Mouse (Mus musculus): ENCODE results near the gene Cacna2d4.
"Not testable (repeated sequence)": the region's sequence is repeated elsewhere in the genome, so short reads cannot be mapped to it uniquely, and the experiment has no call there.

Gene Cacna2d4

GRCm38 (mm10) chr6:119236241-119236640, at the start of gene Cacna2d4:
Gene Cacna2d4, plus strand, starts transcription at chr6:119236526.
- no peak for DNase-seq (ENCODE audit: low read depth)

GRCm38 (mm10) chr6:119186658-119187057, 49.7 kb upstream of the Cacna2d4 start:
- no peak for DNase-seq (ENCODE audit: low read depth)

GRCm38 (mm10) chr6:119187631-119188030, 48.7 kb upstream of the Cacna2d4 start:
- DNase-seq (ENCODE audit: low read depth) = no peak

- DNase-seq (ENCODE audit: low read depth) = no peak
Observed at GRCm38 (mm10) chr6:119191478-119191877, 44.8 kb upstream of the Cacna2d4 start.

GRCm38 (mm10) chr6:119193571-119194154, 42.7 kb upstream of the Cacna2d4 start:
- DNase-seq (ENCODE audit: low read depth) = no peak

GRCm38 (mm10) chr6:119194161-119194560, 42.2 kb upstream of the Cacna2d4 start:
- DNase-seq (ENCODE audit: low read depth) = no peak

GRCm38 (mm10) chr6:119194601-119195000, 41.7 kb upstream of the Cacna2d4 start:
- no peak for DNase-seq (ENCODE audit: low read depth)

GRCm38 (mm10) chr6:119196382-119197305, 39.7 kb upstream of the Cacna2d4 start, which contains the start of gene Cacna1c:
Gene Cacna1c, minus strand, starts transcription at chr6:119196418.
- no peak for DNase-seq (ENCODE audit: low read depth)

- DNase-seq (ENCODE audit: low read depth) = peak; percentile 25
Observed at GRCm38 (mm10) chr6:119198534-119199273, 37.6 kb upstream of the Cacna2d4 start.

- no peak for DNase-seq (ENCODE audit: low read depth)
Observed at GRCm38 (mm10) chr6:119199274-119199879, 36.9 kb upstream of the Cacna2d4 start.

GRCm38 (mm10) chr6:119200362-119200761, 36.0 kb upstream of the Cacna2d4 start:
- no peak for DNase-seq (ENCODE audit: low read depth)

GRCm38 (mm10) chr6:119201575-119201974, 34.8 kb upstream of the Cacna2d4 start:
- no peak for DNase-seq (ENCODE audit: low read depth)

GRCm38 (mm10) chr6:119204286-119204685, 32.0 kb upstream of the Cacna2d4 start:
- DNase-seq (ENCODE audit: low read depth) = no peak

- DNase-seq (ENCODE audit: low read depth) = no peak
Observed at GRCm38 (mm10) chr6:119204915-119205314, 31.4 kb upstream of the Cacna2d4 start.

- not testable (repeated sequence) for DNase-seq (ENCODE audit: low read depth)
Observed at GRCm38 (mm10) chr6:119206006-119206405, 30.3 kb upstream of the Cacna2d4 start.

GRCm38 (mm10) chr6:119213375-119213774, 23.0 kb upstream of the Cacna2d4 start:
- DNase-seq (ENCODE audit: low read depth) = no peak

GRCm38 (mm10) chr6:119214190-119214589, 22.1 kb upstream of the Cacna2d4 start:
- no peak for DNase-seq (ENCODE audit: low read depth)

GRCm38 (mm10) chr6:119215040-119215613, 21.2 kb upstream of the Cacna2d4 start:
- DNase-seq (ENCODE audit: low read depth) = no peak

- no peak for DNase-seq (ENCODE audit: low read depth)
Observed at GRCm38 (mm10) chr6:119217661-119218060, 18.7 kb upstream of the Cacna2d4 start.

GRCm38 (mm10) chr6:119218591-119218990, 17.7 kb upstream of the Cacna2d4 start:
- no peak for DNase-seq (ENCODE audit: low read depth)

- DNase-seq (ENCODE audit: low read depth) = no peak
Observed at GRCm38 (mm10) chr6:119219237-119219870, 17.0 kb upstream of the Cacna2d4 start.

Measured in naive thymus-derived CD4-positive, alpha-beta T cell, adult 2 months (primary cell).